Mouse (Mus musculus): ENCODE results near the gene Gm28308.

GRCm38 (mm10) chr6:52228475-52229465, 15.6 kb upstream of the Gm28308 start:
- TF ChIP-seq CTCF (IDR thresholded peaks at IDR 0.05): no peak
- TF ChIP-seq EP300 (IDR thresholded peaks at IDR 0.05): no peak

All from lung, postnatal 0 days (tissue).